Mouse (Mus musculus) testis, adult 2 months (tissue): ENCODE results near the gene Matk. TPM values are rescaled to one million over a fixed set of nuclear protein-coding genes. Genes with fewer than 3 reads are reported as not detected.

Source experiments
- H3K27ac ChIP-seq: fragments of 200-500 bp; 2 replicates; pipeline ENCODE4 v1.5.1; 2012; ENCODE audit warnings: low read depth, low read length; ENCODE audit not compliant: control insufficient read depth, insufficient read depth
- H3K27me3 ChIP-seq: fragments of 200-500 bp; 2 replicates; pipeline ENCODE4 v1.6.1; 2012; ENCODE audit warnings: mild to moderate bottlenecking, low read length, moderate library complexity; ENCODE audit not compliant: control insufficient read depth, insufficient read depth
- H3K36me3 ChIP-seq: fragments of 200-500 bp; 2 replicates; pipeline ENCODE4 v1.6.1; 2012; ENCODE audit warnings: mild to moderate bottlenecking, low read length; ENCODE audit not compliant: control insufficient read depth, insufficient read depth
- H3K4me1 ChIP-seq: fragments of 200-500 bp; 2 replicates; pipeline ENCODE4 v1.6.1; 2012; ENCODE audit warnings: low read length; ENCODE audit not compliant: control insufficient read depth, insufficient read depth
- H3K4me3 ChIP-seq: fragments of 200-500 bp; 2 replicates; pipeline ENCODE4 v1.5.1; 2012; ENCODE audit warnings: low read depth, mild to moderate bottlenecking, low read length, moderate library complexity, mixed read lengths; ENCODE audit not compliant: control insufficient read depth
- CTCF ChIP-seq: fragments of 200-500 bp; IDR thresholded peaks from 2 replicates; pipeline ENCODE4 v1.5.1; 2012; ENCODE audit warnings: low read depth, mild to moderate bottlenecking, inconsistent platforms, low read length, moderate library complexity; ENCODE audit not compliant: control insufficient read depth, insufficient read depth, insufficient replicate concordance
- POLR2A ChIP-seq: fragments of 200-500 bp; IDR thresholded peaks from 2 replicates; pipeline ENCODE4 v1.6.1; 2012; ENCODE audit warnings: low read depth, mild to moderate bottlenecking, inconsistent platforms, low read length, moderate library complexity; ENCODE audit not compliant: control insufficient read depth
- polyA plus RNA-seq: library from polyadenylated mRNA; depleted of rRNA; stranded (reverse); fragments of >200 nt; gene quantifications from 2 replicates; pipeline ENCODE4 v1.2.3, GENCODE M21; 2012

The Matk gene
- polyA plus RNA-seq, 1 experiment = 3.0 TPM

GRCm38 (mm10) chr10:81233226-81233585 is 19.5 kb upstream of the Matk start:
- peak overlapping the region; percentile 85 for H3K4me3 ChIP-seq
- H3K27ac ChIP-seq = no peak overlapping the region
- peaks cover 8% of the 10 kb centered on the region for H3K4me1 ChIP-seq
- no peak for TF ChIP-seq POLR2A
- no peak for TF ChIP-seq CTCF
- H3K27me3 ChIP-seq = no peaks in the 10 kb centered on the region
- no peaks in the 10 kb centered on the region for H3K36me3 ChIP-seq

GRCm38 (mm10) chr10:81234206-81234605 is 18.5 kb upstream of the Matk start:
- Histone ChIP-seq H3K27ac (no peak overlapping the region), H3K4me3 (no peak overlapping the region), H3K4me1 (peaks cover 8% of the 10 kb centered on the region), H3K36me3 (no peaks in the 10 kb centered on the region), H3K27me3 (no peaks in the 10 kb centered on the region)
- no peak for TF ChIP-seq CTCF
- TF ChIP-seq POLR2A = no peak

GRCm38 (mm10) chr10:81236471-81237268 is 16.1 kb upstream of the Matk start:
- Histone ChIP-seq H3K27me3 (no peaks in the 10 kb centered on the region), H3K4me1 (peaks cover 15% of the 10 kb centered on the region)

GRCm38 (mm10) chr10:81238618-81239017 is 14.1 kb upstream of the Matk start:
- H3K27me3 ChIP-seq = no peaks in the 10 kb centered on the region
- TF ChIP-seq POLR2A (no peak), CTCF (no peak)
- no peaks in the 10 kb centered on the region for H3K36me3 ChIP-seq
- peaks cover 7% of the 10 kb centered on the region for H3K4me1 ChIP-seq
- no peak overlapping the region for H3K4me3 ChIP-seq
- no peak overlapping the region for H3K27ac ChIP-seq

More at GRCm38 (mm10) chr10:81236471-81237268, 16.1 kb upstream of the Matk start:
- Histone ChIP-seq H3K4me3 (no peak overlapping the region), H3K36me3 (no peaks in the 10 kb centered on the region), H3K27ac (no peak overlapping the region)
- TF ChIP-seq CTCF (no peak), POLR2A (no peak)

- H3K27ac ChIP-seq = no peak overlapping the region
- no peaks in the 10 kb centered on the region for H3K27me3 ChIP-seq
- no peak overlapping the region for H3K4me3 ChIP-seq
- H3K36me3 ChIP-seq = no peaks in the 10 kb centered on the region
- peaks cover 6% of the 10 kb centered on the region; the same call in 1 of the 2 replicates for H3K4me1 ChIP-seq
- peak; percentile 40; the same call in 1 of the 2 replicates for TF ChIP-seq CTCF
- no peak for TF ChIP-seq POLR2A
Measured at GRCm38 (mm10) chr10:81240876-81241275, 11.9 kb upstream of the Matk start.

- Histone ChIP-seq H3K36me3 (no peaks in the 10 kb centered on the region), H3K27ac (no peak overlapping the region), H3K4me1 (peaks cover 6% of the 10 kb centered on the region; the same call in 1 of the 2 replicates), H3K27me3 (no peaks in the 10 kb centered on the region), H3K4me3 (no peak overlapping the region)
- no peak for TF ChIP-seq CTCF
- no peak for TF ChIP-seq POLR2A
Measured at GRCm38 (mm10) chr10:81242021-81242420, 10.7 kb upstream of the Matk start.

- Histone ChIP-seq H3K36me3 (no peaks in the 10 kb centered on the region), H3K27ac (no peak overlapping the region), H3K4me1 (peaks cover 8% of the 10 kb centered on the region), H3K27me3 (no peaks in the 10 kb centered on the region), H3K4me3 (no peak overlapping the region)
- TF ChIP-seq POLR2A (no peak), CTCF (no peak)
Measured at GRCm38 (mm10) chr10:81244146-81244545, 8.6 kb upstream of the Matk start.
